Mouse (Mus musculus) midbrain, embryonic 12.5 days (tissue): ENCODE measurements at regions not wholly inside any gene's neighbourhood (a gene's known extent, or its start where the extent isn't known, plus 50 kb on each side); places are given as distances from the start of the nearest gene placed in this dataset.

Experiments used
- ATAC-seq: fragments of 200-750 bp; cut with Nextera tagmentation; 2 replicates; pipeline ENCODE4 v1.8.0; 2017; ENCODE audit warnings: low read depth, moderate TSS enrichment, moderate library complexity; ENCODE audit not compliant: low FRiP score
- H3K27ac ChIP-seq: fragments of 300-500 bp; sonication (generic); replicated peaks from 2 replicates; pipeline ENCODE4 v1.5.1; 2016; ENCODE audit warnings: mild to moderate bottlenecking
- H3K27me3 ChIP-seq: fragments of 300-500 bp; sonication (generic); 2 replicates; pipeline ENCODE4 v1.6.1; 2016; ENCODE audit warnings: mild to moderate bottlenecking
- H3K36me3 ChIP-seq: fragments of 300-500 bp; sonication (generic); 2 replicates; pipeline ENCODE4 v1.6.1; 2016
- H3K4me1 ChIP-seq: fragments of 300-500 bp; sonication (generic); 2 replicates; pipeline ENCODE4 v1.6.1; 2016
- H3K4me2 ChIP-seq: fragments of 300-500 bp; sonication (generic); replicated peaks from 2 replicates; pipeline ENCODE4 v1.6.1; 2016; ENCODE audit warnings: mild to moderate bottlenecking, moderate library complexity
- H3K4me3 ChIP-seq: fragments of 300-500 bp; sonication (generic); 2 replicates; pipeline ENCODE4 v1.5.1; 2016; ENCODE audit warnings: mild to moderate bottlenecking
- H3K9ac ChIP-seq: fragments of 300-500 bp; sonication (generic); replicated peaks from 2 replicates; pipeline ENCODE4 v1.6.1; 2016; ENCODE audit warnings: mild to moderate bottlenecking, moderate library complexity
- H3K9me3 ChIP-seq: fragments of 300-500 bp; sonication (generic); 2 replicates; pipeline ENCODE4 v1.6.1; 2016; ENCODE audit warnings: mild to moderate bottlenecking
- WGBS: fragments of 180-500 bp; shearing (Covaris S2); methylation state at CpG from one replicate; pipeline ENCODE4 v1.1.7; 2016; 5-methylcytosine and 5-hydroxymethylcytosine counted together

DNA sequence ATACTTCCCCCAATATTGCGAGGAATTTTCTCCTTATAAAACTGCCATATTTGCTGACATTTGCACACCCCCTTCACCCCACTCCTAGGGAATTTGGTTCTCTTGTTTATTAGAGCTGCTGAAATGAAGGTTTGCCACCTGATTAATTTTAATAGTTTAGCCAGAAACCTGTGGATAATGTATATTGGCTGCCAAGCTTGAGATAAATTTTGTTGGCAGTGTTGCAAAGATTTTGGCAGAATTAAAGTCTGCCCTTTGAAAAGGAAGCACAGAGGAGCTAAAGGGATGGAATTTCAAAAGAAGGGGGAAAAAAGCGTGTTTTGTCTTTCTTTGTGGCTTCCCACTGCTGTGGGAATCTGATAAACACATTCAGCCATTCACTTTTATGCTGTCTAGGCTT lies 354.6 kb upstream of the Car10 start:
- no peaks in the 10 kb centered on the region for H3K9me3 ChIP-seq
- 0 out of 2 replicates have a peak, but pooled peaks cover 4% of the 10 kb centered on the region for H3K4me1 ChIP-seq
- WGBS, result 46% methylated on average over 2 of the region's 2 CpGs
- no peaks in the 10 kb centered on the region for H3K27me3 ChIP-seq
- no peak for ATAC-seq
- no peak overlapping the region for H3K4me3 ChIP-seq
- no peaks in the 10 kb centered on the region for H3K36me3 ChIP-seq
- H3K27ac ChIP-seq, result no peak overlapping the region
- H3K9ac ChIP-seq, result no peak overlapping the region
- no peak overlapping the region for H3K4me2 ChIP-seq

DNA sequence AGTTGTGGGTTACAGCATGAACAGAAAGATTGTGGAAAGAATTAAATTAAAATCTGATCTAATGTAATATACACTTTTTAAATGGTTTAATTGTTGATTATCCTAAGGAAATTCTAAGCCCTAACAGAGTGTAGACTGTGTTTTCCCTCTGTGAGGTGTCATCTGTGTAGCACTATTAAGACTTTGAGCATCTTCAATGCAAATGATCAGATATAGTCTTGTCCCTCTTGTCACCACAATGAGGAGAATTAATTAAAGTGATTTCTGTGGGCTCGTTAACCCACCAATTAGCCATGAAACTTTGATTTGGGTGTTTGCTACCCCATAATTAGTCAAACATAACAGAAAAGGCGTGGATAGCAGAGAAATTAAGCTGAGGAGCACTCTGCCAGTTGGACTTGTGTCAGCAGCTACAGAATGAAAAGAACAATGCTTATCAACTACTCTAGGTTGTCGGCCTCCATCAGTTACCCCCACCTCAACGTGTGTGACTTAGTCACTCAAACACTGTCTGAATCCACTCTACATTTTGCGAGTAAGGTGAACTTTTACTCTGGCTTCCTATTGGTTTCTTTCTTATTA lies 339.4 kb upstream of the Car10 start:
- Histone ChIP-seq H3K9ac (no peak overlapping the region), H3K4me2 (no peak overlapping the region), H3K27ac (no peak overlapping the region), H3K4me3 (no peak overlapping the region), H3K4me1 (no peaks in the 10 kb centered on the region), H3K36me3 (no peaks in the 10 kb centered on the region), H3K9me3 (no peaks in the 10 kb centered on the region), H3K27me3 (no peaks in the 10 kb centered on the region)
- ATAC-seq, result no peak
- 79% methylated on average over 5 of the region's 5 CpGs for WGBS

DNA sequence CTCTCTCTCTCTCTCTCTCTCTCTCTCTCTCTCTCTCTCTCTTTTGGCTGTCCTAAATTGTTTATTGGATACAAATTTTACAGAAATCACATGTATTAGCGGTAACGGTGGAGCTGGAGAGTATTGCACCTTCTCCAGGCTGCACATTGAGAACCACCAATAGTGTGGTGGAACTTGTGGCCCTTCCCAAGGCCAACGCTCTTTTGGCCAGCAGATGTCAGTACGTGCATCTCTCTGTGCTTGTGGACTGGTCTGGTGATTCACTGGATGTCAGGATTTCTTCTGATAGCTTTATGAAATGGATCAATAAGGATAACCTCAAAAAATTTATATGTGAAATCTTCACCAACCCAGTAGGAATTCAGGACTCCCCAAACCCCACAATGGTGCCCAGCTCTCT lies 327.9 kb upstream of the Car10 start:
- Histone ChIP-seq H3K27me3 (no peaks in the 10 kb centered on the region), H3K27ac (no peak overlapping the region), H3K9ac (no peak overlapping the region), H3K9me3 (no peaks in the 10 kb centered on the region), H3K36me3 (no peaks in the 10 kb centered on the region), H3K4me2 (no peak overlapping the region), H3K4me3 (no peak overlapping the region), H3K4me1 (no peaks in the 10 kb centered on the region)
- WGBS, result 87% methylated on average over 4 of the region's 4 CpGs
- no peak for ATAC-seq

DNA sequence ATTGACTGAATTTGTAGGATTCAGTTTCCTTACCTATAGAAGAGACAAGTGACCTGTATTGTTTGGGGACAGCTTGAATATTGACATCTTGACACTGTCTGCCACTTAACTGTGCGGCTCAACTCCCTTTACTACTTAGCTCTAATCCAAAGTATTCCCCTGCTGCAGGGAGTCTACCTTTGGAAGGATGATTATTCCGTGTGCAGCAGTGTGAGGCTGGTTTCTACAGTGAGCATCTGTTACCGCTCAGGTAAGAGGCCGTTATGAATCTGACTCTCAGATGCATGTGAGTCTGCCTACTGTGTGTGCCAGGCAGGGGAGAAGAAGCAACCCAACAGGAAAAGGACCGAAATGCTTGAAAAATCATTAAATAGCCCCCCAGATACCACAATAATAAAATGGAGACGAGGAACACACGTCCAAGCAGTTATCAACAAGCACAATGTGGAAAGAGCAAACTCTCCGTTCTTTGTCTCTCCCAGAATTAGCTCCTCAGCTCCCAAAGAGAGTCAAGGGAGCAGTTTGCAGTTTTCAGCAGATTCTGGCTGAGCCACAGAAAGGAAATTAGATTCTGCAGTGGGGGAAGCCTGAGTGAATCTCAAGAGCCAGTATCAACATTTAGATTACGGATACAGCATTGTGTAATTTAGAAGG lies 324.8 kb upstream of the Car10 start:
- Histone ChIP-seq H3K4me2 (no peak overlapping the region), H3K27ac (no peak overlapping the region)
- ATAC-seq, result no peak

DNA sequence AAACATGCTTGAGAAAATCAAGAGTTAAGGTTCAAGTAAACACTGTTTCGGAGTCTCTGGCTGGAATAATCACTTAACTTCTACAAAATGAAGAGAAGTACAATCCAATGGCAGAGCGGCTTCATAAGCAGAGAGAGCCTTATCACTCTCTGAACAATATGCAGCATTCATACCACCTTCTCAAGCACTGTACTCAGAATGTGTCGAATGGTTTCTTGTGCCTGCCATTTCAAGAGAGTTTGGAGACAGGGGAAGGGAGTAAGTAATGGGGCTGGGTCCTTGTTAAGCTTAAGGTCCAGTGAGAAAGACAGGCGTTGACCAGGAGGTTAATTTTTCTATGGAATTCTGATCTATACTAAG lies 324.3 kb upstream of the Car10 start:
- WGBS, result 72% methylated on average over 4 of the region's 4 CpGs
- Histone ChIP-seq H3K4me2 (no peak overlapping the region), H3K4me3 (no peak overlapping the region), H3K27ac (no peak overlapping the region), H3K36me3 (no peaks in the 10 kb centered on the region), H3K4me1 (no peaks in the 10 kb centered on the region), H3K27me3 (no peaks in the 10 kb centered on the region), H3K9ac (no peak overlapping the region), H3K9me3 (no peaks in the 10 kb centered on the region)
- no peak for ATAC-seq

More for the DNA sequence above, 324.8 kb upstream of the Car10 start:
- Histone ChIP-seq H3K4me1 (no peaks in the 10 kb centered on the region), H3K27me3 (no peaks in the 10 kb centered on the region), H3K9ac (no peak overlapping the region), H3K36me3 (no peaks in the 10 kb centered on the region), H3K9me3 (no peaks in the 10 kb centered on the region), H3K4me3 (no peak overlapping the region)
- 59% methylated on average over 9 of the region's 9 CpGs for WGBS

- Histone ChIP-seq H3K4me1 (no peaks in the 10 kb centered on the region), H3K27me3 (no peaks in the 10 kb centered on the region), H3K9me3 (no peaks in the 10 kb centered on the region), H3K27ac (no peak overlapping the region), H3K4me3 (no peak overlapping the region), H3K9ac (no peak overlapping the region), H3K4me2 (no peak overlapping the region), H3K36me3 (no peaks in the 10 kb centered on the region)
- WGBS, result 21% methylated on average over 3 of the region's 3 CpGs
- no peak for ATAC-seq
Measured at GRCm38 (mm10) chr11:92774780-92775179, 323.0 kb upstream of the Car10 start.

- H3K9ac ChIP-seq, result no peak overlapping the region
- no peaks in the 10 kb centered on the region for H3K36me3 ChIP-seq
- H3K9me3 ChIP-seq, result no peaks in the 10 kb centered on the region
- H3K4me1 ChIP-seq, result no peaks in the 10 kb centered on the region
- ATAC-seq, result peak; percentile 60; the same call in 1 of the 2 replicates
- no peak overlapping the region for H3K4me3 ChIP-seq
- 69% methylated on average over 4 of the region's 4 CpGs for WGBS
- H3K27ac ChIP-seq, result no peak overlapping the region
- H3K4me2 ChIP-seq, result no peak overlapping the region
- H3K27me3 ChIP-seq, result no peaks in the 10 kb centered on the region
Measured at GRCm38 (mm10) chr11:92799267-92799666, 298.6 kb upstream of the Car10 start.
